Mouse (Mus musculus) liver, embryonic 16.5 days (tissue): ENCODE results near the gene Medag. TPM values are rescaled to one million over a fixed set of nuclear protein-coding genes. Genes with fewer than 3 reads are reported as not detected.

Experiments
- ATAC-seq: fragments of 200-750 bp; cut with Nextera tagmentation; 2 replicates; pipeline ENCODE4 v1.8.0; 2017; ENCODE audit warnings: low read depth, mild to moderate bottlenecking, moderate number of reproducible peaks, moderate library complexity
- H3K27ac ChIP-seq: fragments of 300-500 bp; sonication (generic); 2 replicates; pipeline ENCODE4 v1.5.1; 2014; ENCODE audit warnings: mild to moderate bottlenecking, low read length
- H3K27me3 ChIP-seq: fragments of 300-500 bp; sonication (generic); 2 replicates; pipeline ENCODE4 v1.6.1; 2014; ENCODE audit warnings: low read depth, low read length, mixed read lengths; ENCODE audit not compliant: control insufficient read depth, insufficient read depth
- H3K36me3 ChIP-seq: fragments of 300-500 bp; sonication (generic); 2 replicates; pipeline ENCODE4 v1.6.1; 2014; ENCODE audit warnings: mild to moderate bottlenecking; ENCODE audit not compliant: control insufficient read depth, insufficient read depth
- H3K4me1 ChIP-seq: fragments of 300-500 bp; sonication (generic); 2 replicates; pipeline ENCODE4 v1.6.1; 2014; ENCODE audit warnings: low read depth, low read length, mixed read lengths; ENCODE audit not compliant: control insufficient read depth
- H3K4me2 ChIP-seq: fragments of 300-500 bp; sonication (generic); 2 replicates; pipeline ENCODE4 v1.6.1; 2014; ENCODE audit warnings: low read depth, low read length, mixed read lengths
- H3K4me3 ChIP-seq: fragments of 300-500 bp; sonication (generic); 2 replicates; pipeline ENCODE4 v1.5.1; 2014; ENCODE audit warnings: low read depth, mild to moderate bottlenecking, low read length
- H3K9ac ChIP-seq: fragments of 300-500 bp; sonication (generic); 2 replicates; pipeline ENCODE4 v1.6.1; 2014; ENCODE audit warnings: low read depth, low read length
- H3K9me3 ChIP-seq: fragments of 300-500 bp; sonication (generic); replicated peaks from 2 replicates; pipeline ENCODE4 v1.6.1; 2016; ENCODE audit warnings: low read length; ENCODE audit not compliant: control insufficient read depth
- WGBS: fragments of 180-500 bp; shearing (Covaris S2); extraction: QIAGEN DNeasy Blood & Tissue Kit; methylation state at CpG from one replicate; pipeline ENCODE4 v1.1.7; 2014; ENCODE audit not compliant: insufficient replicate concordance; 5-methylcytosine and 5-hydroxymethylcytosine counted together
- polyA plus RNA-seq: library from polyadenylated mRNA; unstranded; fragments of >200 nt; fragmentation: Nextera tagmentation; extraction: Ambion mirVana; gene quantifications from 2 replicates; pipeline ENCODE4 v1.2.1, GENCODE M21; 2015

The Medag gene
- 0.13 and 0.19 TPM in 2 replicates for polyA plus RNA-seq

DNA sequence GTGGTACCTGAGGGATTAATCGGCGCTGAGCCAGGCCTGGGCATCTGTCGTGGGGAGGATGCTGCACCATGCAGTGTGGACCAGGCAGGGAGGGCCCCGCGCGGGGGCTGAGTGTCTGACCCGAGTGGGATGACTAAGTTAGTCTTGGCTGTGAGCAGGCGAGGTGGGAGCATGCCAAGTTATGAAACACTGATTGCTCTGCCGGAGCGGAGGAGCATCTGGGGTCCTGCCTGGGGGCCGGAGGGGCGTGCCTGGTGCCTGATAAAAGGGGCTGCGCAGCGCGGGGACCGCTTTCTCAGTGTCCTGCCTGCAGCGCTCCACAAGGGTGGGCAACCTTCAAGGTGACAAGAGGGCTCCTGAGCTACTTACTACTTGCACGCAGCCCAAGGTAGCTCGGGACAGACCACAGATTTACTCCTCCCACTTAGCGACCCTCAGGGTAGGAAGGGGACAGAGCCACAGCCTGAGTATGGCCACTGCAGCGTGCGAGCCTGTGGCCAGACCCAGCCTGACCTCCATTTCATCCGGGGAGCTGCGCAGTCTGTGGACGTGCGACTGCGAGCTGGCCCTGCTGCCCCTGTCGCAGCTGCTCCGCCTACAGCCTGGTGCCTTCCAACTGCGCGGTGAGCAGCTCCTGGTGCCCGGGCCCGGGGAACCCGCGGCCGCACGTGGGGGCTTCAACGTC, at the start of gene Medag:
Medag (plus strand) TSS at position 241 of the 685 bp plus-strand sequence.
- Histone ChIP-seq H3K27me3 (peaks cover 12% of the 10 kb centered on the region), H3K4me1 (no peaks in the 10 kb centered on the region), H3K9ac (no peak within 1 kb of the TSS), H3K4me2 (peak within 1 kb of the TSS; percentile 32), H3K4me3 (no peak within 1 kb of the TSS), H3K9me3 (no peaks in the 10 kb centered on the region), H3K36me3 (no peaks in the 10 kb centered on the region), H3K27ac (no peak within 1 kb of the TSS)
- 10% methylated on average over 38 of the region's 38 CpGs for WGBS
- ATAC-seq, result peak; percentile 27; the same call in 1 of the 2 replicates

DNA sequence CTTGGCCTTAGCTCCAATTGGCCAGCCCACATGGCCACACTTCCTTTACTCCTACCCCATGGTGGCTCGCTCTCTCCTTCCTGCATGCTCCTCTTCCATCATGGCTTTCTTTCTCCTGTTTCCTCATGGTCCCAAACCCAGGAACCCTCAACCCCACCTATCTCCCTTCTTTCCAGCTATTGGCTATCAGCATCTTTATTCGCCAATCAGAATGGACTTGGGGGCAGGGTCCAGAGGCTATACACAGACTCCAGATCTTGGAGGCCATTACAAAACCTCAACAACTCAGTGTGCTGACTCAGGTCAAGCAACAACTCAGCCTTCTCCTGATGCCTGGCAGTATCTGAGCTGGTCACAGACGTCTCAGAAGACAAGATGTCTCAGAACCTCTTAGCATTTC, 48.9 kb upstream of the Medag start:
- ATAC-seq, result no peak
- H3K27ac ChIP-seq, result no peak overlapping the region
- no peak overlapping the region for H3K4me2 ChIP-seq
- H3K36me3 ChIP-seq, result no peaks in the 10 kb centered on the region
- no peaks in the 10 kb centered on the region; the same call in 1 of the 2 replicates for H3K9me3 ChIP-seq
- 58% methylated on average over 3 of the region's 3 CpGs for WGBS
- no peak overlapping the region for H3K4me3 ChIP-seq
- H3K27me3 ChIP-seq, result no peaks in the 10 kb centered on the region
- H3K4me1 ChIP-seq, result no peaks in the 10 kb centered on the region
- no peak overlapping the region for H3K9ac ChIP-seq

DNA sequence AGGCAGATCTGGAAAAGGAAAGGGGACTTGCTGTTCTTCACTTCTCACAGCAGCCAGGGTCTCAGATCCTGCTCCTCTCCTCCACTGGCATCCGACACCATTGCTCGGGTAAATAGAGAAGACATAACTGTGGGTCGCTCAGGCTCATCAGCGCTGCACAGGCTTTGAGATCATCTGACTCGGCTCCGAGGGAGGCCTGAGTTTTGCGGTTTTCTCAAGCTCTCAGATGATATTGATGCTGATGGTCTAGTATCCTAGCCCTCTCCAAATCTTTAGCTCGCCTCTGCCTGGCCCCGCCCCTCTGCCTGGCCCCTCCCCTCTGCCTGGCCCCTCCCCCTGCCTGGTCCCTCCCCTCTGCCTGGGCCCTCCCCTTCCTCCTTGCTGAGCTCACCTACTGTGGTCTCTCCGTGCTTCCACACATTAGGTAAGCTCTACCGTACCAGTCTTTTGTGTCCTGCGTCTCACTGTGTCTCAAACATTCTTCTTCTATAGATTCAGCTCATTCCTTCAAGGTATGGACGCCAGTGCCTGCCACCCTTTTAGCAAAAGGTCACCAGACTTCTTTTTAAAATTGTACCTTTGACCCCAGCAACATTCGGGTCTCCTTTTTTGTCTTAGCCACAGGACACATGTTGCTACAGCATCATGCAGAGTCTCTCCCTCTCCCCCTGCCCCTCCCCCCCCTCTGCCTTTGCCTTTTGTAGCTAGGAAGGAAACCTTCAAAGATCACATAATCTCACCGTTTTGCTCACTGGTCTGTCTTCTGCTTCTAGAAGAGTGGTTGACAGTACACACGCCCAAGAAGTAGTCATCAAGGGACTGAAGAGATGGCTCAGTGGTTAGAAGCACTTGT, 47.4 kb upstream of the Medag start:
- H3K9ac ChIP-seq, result no peak overlapping the region
- no peaks in the 10 kb centered on the region for H3K36me3 ChIP-seq
- no peaks in the 10 kb centered on the region; the same call in 1 of the 2 replicates for H3K9me3 ChIP-seq
- 49% methylated on average over 16 of the region's 16 CpGs for WGBS
- ATAC-seq, result 0 out of 2 replicates have a peak, but pooled peaks have one; percentile 16
- H3K4me1 ChIP-seq, result no peaks in the 10 kb centered on the region
- no peak overlapping the region for H3K27ac ChIP-seq
- H3K4me2 ChIP-seq, result no peak overlapping the region
- H3K27me3 ChIP-seq, result no peaks in the 10 kb centered on the region
- H3K4me3 ChIP-seq, result no peak overlapping the region

DNA sequence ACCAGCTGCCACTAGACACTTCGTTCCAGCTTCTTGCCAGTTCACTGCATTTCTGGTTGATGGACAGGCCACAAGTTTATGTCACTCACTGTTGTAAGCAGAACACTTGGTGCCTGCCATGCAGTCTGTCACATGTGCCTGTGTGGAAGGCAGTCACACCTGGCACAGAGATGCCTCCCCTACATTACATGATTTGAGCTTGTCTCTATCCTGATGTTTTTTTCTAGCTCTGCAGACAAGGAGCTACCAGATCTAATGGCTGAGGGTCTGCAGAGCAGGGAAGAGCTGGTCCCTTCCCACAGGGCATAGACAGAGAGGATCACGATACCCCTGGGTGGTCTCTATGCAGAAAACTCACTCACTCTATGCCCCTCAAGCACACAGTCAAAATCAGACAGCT, 44.5 kb upstream of the Medag start:
- H3K4me1 ChIP-seq, result no peaks in the 10 kb centered on the region
- H3K9me3 ChIP-seq, result no peaks in the 10 kb centered on the region
- no peak overlapping the region for H3K27ac ChIP-seq
- H3K4me3 ChIP-seq, result no peak overlapping the region
- 55% methylated on average over 2 of the region's 2 CpGs for WGBS
- H3K27me3 ChIP-seq, result no peaks in the 10 kb centered on the region
- H3K9ac ChIP-seq, result no peak overlapping the region
- no peak overlapping the region for H3K4me2 ChIP-seq
- H3K36me3 ChIP-seq, result no peaks in the 10 kb centered on the region
- ATAC-seq, result no peak

DNA sequence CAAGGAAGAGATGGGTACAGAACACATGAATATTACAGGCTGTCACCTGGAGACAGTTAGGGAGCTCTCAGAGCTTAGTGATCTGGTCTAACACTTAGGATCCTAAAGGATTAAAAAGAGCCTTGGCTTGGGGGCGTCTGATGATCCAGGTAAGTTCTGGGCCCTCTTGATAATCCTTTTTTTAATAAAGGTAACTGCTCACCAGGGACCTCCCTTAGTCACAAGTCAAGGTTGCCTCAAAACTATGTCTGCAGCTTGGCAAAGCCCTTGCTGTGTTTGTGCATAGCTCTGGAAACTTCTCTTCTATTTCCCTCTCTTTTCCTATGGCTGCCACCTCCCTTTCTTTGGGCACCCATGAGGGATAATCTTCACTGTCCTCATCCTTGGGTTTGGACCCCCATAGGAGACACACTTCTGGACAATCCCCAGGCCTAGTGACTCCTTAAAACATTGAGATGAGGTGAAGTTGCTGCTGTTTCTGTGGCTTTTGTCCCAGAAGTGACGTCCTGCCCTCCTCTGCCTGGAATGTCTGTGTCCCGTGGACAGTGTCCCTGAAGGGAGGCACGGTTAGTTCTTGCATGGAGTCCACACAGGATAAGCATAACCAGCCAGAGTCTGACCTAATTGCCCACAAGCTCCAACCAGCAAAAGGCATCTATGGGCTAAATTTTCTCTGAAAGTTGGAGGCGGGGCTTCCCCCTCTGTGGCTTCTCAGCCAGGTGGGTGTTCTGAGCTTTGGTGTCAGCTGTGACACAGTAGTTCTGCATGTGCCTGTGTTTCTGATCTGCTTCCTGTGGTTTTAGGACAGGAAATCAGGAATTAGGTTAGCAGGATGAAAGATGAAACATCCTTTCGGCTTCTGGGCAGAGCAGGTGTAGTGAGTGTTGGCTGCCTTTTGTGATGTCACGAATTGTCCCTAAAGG, 43.7 kb upstream of the Medag start:
- H3K36me3 ChIP-seq, result no peaks in the 10 kb centered on the region
- no peaks in the 10 kb centered on the region for H3K9me3 ChIP-seq
- H3K4me3 ChIP-seq, result no peak overlapping the region
- no peak overlapping the region for H3K4me2 ChIP-seq
- no peak for ATAC-seq
- H3K4me1 ChIP-seq, result no peaks in the 10 kb centered on the region
- 38% methylated on average over 7 of the region's 7 CpGs for WGBS
- H3K27me3 ChIP-seq, result no peaks in the 10 kb centered on the region
- no peak overlapping the region for H3K9ac ChIP-seq
- H3K27ac ChIP-seq, result no peak overlapping the region

GRCm38 (mm10) chr5:149368575-149369312, 42.8 kb upstream of the Medag start:
- H3K36me3 ChIP-seq, result no peaks in the 10 kb centered on the region
- ATAC-seq, result no peak
- H3K9ac ChIP-seq, result no peak overlapping the region
- no peak overlapping the region for H3K27ac ChIP-seq
- H3K4me2 ChIP-seq, result no peak overlapping the region
- WGBS, result 53% methylated on average over 12 of the region's 12 CpGs
- no peaks in the 10 kb centered on the region for H3K27me3 ChIP-seq
- H3K4me1 ChIP-seq, result no peaks in the 10 kb centered on the region
- H3K9me3 ChIP-seq, result no peaks in the 10 kb centered on the region
- no peak overlapping the region for H3K4me3 ChIP-seq

- H3K27ac ChIP-seq, result no peak overlapping the region
- H3K4me1 ChIP-seq, result no peaks in the 10 kb centered on the region
- no peak for ATAC-seq
- H3K9ac ChIP-seq, result no peak overlapping the region
- no peak overlapping the region for H3K4me3 ChIP-seq
- H3K36me3 ChIP-seq, result no peaks in the 10 kb centered on the region
- no peaks in the 10 kb centered on the region for H3K27me3 ChIP-seq
- no peak overlapping the region for H3K4me2 ChIP-seq
- no peaks in the 10 kb centered on the region for H3K9me3 ChIP-seq
- WGBS, result 70% methylated on average over 21 of the region's 21 CpGs
Measured at GRCm38 (mm10) chr5:149369373-149370035, 42.0 kb upstream of the Medag start.

- Histone ChIP-seq H3K36me3 (no peaks in the 10 kb centered on the region), H3K4me2 (no peak overlapping the region), H3K4me3 (no peak overlapping the region), H3K27me3 (no peaks in the 10 kb centered on the region), H3K27ac (no peak overlapping the region), H3K4me1 (no peaks in the 10 kb centered on the region), H3K9ac (no peak overlapping the region), H3K9me3 (no peaks in the 10 kb centered on the region)
- ATAC-seq, result no peak
- WGBS, result 62% methylated on average over 8 of the region's 8 CpGs
Measured at GRCm38 (mm10) chr5:149372018-149372417, 39.5 kb upstream of the Medag start.
